Mouse (Mus musculus): Measurements from ENCODE around the gene Bcl2l14.

The Bcl2l14 gene

GRCm38 (mm10) chr6:134396018-134396417 is at the start of gene Bcl2l14:
Gene Bcl2l14 (plus strand): TSS chr6:134396318.
- no peak for DNase-seq (ENCODE audit: low spot score in 2 of 2)

- DNase-seq (ENCODE audit: low spot score in 2 of 2): no peak
Measured at GRCm38 (mm10) chr6:134348526-134349067, 47.5 kb upstream of the Bcl2l14 start.

GRCm38 (mm10) chr6:134352881-134353280 is 43.2 kb upstream of the Bcl2l14 start:
- no peak for DNase-seq (ENCODE audit: low spot score in 2 of 2)

- no peak for DNase-seq (ENCODE audit: low spot score in 2 of 2)
Measured at GRCm38 (mm10) chr6:134353751-134354150, 42.4 kb upstream of the Bcl2l14 start.

GRCm38 (mm10) chr6:134357570-134357969 is 38.5 kb upstream of the Bcl2l14 start:
- no peak for DNase-seq (ENCODE audit: low spot score in 2 of 2)

- DNase-seq (ENCODE audit: low spot score in 2 of 2): no peak
Measured at GRCm38 (mm10) chr6:134360079-134360478, 36.0 kb upstream of the Bcl2l14 start.

GRCm38 (mm10) chr6:134364644-134365043 is 31.5 kb upstream of the Bcl2l14 start:
- DNase-seq (ENCODE audit: low spot score in 2 of 2): no peak

GRCm38 (mm10) chr6:134365952-134366351 is 30.2 kb upstream of the Bcl2l14 start:
- DNase-seq (ENCODE audit: low spot score in 2 of 2): no peak

- DNase-seq (ENCODE audit: low spot score in 2 of 2): no peak
Measured at GRCm38 (mm10) chr6:134366366-134367351, 29.5 kb upstream of the Bcl2l14 start.

GRCm38 (mm10) chr6:134367366-134368281 is 28.5 kb upstream of the Bcl2l14 start:
- DNase-seq (ENCODE audit: low spot score in 2 of 2): no peak

GRCm38 (mm10) chr6:134372946-134373345 is 23.2 kb upstream of the Bcl2l14 start:
- DNase-seq (ENCODE audit: low spot score in 2 of 2): no peak

- DNase-seq (ENCODE audit: low spot score in 2 of 2): no peak
Measured at GRCm38 (mm10) chr6:134377201-134377600, 18.9 kb upstream of the Bcl2l14 start.

GRCm38 (mm10) chr6:134377856-134378255 is 18.3 kb upstream of the Bcl2l14 start:
- DNase-seq (ENCODE audit: low spot score in 2 of 2): no peak

GRCm38 (mm10) chr6:134381462-134381861 is 14.7 kb upstream of the Bcl2l14 start:
- DNase-seq (ENCODE audit: low spot score in 2 of 2): no peak

GRCm38 (mm10) chr6:134385931-134386330 is 10.2 kb upstream of the Bcl2l14 start:
- DNase-seq (ENCODE audit: low spot score in 2 of 2): no peak

- no peak for DNase-seq (ENCODE audit: low spot score in 2 of 2)
Measured at GRCm38 (mm10) chr6:134387396-134387795, 8.7 kb upstream of the Bcl2l14 start.

GRCm38 (mm10) chr6:134388424-134389110 is 7.6 kb upstream of the Bcl2l14 start:
- DNase-seq (ENCODE audit: low spot score in 2 of 2): peak in 1 of 2 experiments; percentile 59

- DNase-seq (ENCODE audit: low spot score in 2 of 2): peak; percentile 82 to 84
Measured at GRCm38 (mm10) chr6:134389248-134389891, 6.7 kb upstream of the Bcl2l14 start.

GRCm38 (mm10) chr6:134389917-134390316 is 6.2 kb upstream of the Bcl2l14 start:
- no peak for DNase-seq (ENCODE audit: low spot score in 2 of 2)

GRCm38 (mm10) chr6:134390837-134391236 is 5.3 kb upstream of the Bcl2l14 start:
- no peak for DNase-seq (ENCODE audit: low spot score in 2 of 2)

All from cerebellum, postnatal 4 days (tissue).